Mouse (Mus musculus) embryo, embryonic 11.5 days (tissue): ENCODE results near the gene Ap3d1.

Source experiments
- DNase-seq: peaks from one replicate; pipeline ENCODE4 v3.0.0-alpha.2; 2012; ENCODE audit warnings: low read depth, low spot score

Gene Ap3d1

DNA sequence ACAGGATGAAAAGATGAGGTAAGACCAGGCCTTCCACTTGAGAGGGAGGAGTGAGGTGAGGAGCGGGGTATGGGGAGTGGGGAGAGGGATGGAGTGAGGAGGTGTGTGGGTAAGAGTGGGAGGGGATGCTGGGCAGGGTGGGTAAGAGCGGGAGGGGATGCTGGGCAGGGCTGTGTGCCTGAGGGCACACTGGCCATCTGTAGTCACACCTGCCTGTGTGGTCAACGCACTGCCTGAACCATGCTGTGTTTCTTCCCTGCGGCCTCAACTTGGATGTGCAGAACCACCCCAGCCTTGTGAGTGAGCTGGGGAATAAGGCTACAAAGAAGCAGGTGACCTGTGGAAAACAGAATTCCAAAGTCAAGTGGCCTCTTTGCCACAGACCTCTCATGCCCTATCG is 37.6 kb downstream of the Ap3d1 start:
- no peak for DNase-seq

DNA sequence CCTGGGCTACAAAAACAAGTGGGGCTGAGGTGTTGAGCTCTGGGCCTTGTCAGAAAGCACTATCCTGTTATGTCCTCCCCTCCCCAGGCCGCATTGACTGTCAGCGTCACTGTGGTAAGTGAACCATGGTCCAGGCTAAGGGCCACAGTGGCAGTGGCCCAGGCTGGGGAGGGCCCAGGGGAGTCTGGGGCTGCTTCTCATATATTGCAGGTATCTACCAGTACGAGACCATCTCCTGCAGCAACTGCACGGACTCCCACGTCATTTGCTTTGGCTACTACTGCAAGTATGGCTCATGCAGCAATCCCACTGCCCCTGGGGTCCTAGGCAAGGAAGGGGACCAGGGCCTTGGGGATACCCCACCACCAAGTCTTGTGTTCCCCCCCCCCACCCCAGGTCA is 38.4 kb downstream of the Ap3d1 start:
- DNase-seq, result no peak

DNA sequence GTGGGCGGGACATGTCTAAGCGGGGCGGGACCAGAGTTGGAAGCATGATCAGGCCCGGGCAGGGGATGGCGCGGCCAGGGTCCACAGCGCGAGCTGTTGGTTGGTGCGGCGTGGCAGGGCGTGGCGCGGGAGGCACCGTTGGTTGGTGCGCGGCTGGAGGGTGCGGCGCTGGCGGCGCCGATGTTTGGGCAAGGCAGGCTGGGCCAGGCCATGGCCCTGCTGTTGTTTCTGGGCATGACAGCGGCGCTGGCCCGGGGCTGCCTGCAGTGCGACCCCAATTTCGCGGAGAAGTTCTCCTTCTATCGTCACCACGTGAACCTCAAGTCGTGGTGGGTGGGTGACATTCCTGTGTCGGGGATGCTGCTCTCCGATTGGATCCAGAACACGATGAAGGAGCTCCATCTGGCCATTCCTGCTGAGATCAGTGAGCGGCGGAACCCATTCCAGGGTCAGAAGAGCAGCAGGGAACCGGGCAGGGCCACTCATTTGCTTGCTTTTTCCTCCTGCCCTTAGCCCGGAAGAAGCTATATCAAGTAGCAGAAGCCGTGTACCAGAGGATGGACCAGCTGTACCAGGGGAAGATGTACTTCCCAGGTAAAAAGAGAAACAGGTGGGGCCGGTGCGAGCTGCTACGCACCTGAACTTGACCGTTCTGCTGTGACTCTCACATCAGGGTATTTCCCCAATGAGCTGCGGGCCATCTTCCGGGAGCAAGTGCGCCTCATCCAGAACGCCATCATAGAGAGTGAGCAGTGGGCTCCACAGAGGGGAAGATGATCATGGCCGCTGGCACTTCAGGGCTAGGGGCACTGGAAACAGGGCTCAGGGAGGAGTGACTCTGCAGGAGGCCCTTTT is 39.3 kb downstream of the Ap3d1 start:
- DNase-seq, result peak; percentile 87

DNA sequence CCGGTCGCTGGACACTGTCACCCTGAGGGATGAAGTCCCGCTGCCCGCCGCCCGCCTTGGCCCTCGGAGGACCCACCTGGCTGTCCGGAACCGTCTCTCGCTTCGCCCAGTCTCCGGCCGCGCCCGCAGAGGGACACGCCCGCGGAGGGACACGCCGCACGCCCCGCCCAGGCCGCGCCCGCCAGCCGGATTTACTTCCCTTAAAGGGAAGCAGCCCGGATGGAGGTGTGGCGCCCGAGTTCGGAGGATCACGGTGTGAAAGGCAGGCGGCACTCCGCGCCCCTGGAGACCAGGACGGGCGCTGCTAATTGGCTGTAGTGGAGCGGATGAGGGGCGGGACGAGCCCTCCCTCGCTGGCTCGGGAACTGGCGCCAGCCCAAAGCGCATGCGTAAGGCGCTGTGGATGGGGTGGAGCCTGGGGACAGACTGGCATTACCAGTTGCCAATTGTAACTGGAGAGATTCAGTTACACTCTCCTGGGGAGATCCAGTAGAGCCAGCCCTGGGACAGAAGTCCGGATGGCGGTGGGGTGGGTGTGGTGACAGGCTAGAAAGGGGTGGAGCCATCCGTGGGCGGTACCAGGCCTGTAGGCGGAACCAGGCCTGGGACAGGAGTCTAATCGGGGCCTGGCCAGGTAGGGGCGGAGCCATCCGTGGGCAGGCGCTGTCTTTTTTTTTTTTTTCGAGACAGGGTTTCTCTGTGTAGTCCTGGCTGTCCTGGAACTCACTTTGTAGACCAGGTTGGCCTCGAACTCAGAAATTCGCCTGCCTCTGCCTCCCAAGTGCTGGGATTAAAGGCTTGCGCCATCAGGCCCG is 40.1 kb downstream of the Ap3d1 start, which contains the start of the genes Mob3a and Izumo4:
Mob3a (minus strand) TSS at position 257 of the 815 bp plus-strand sequence.
Izumo4 (plus strand) TSS at position 464 of the 815 bp plus-strand sequence.
- peak; percentile 99 for DNase-seq

DNA sequence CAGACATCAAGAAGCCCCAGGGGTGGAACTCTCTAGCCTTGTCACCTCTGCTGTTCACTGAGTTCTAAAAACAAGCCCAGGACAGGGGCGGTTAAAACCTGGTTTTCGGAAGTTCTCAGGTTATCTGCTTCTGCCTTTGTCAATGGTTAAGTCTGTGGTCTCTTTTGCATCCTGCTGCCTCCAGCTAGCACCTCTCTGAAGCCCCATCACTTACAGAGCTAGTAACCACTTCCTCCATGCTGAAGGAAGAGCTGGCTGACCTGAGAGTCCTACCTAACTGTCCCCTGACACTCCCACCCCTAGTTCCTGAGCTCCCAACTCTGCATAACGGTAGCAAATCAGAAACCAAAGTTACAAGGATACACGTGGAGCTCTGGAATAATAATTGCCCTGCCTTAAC is 41.3 kb downstream of the Ap3d1 start:
- no peak for DNase-seq

DNA sequence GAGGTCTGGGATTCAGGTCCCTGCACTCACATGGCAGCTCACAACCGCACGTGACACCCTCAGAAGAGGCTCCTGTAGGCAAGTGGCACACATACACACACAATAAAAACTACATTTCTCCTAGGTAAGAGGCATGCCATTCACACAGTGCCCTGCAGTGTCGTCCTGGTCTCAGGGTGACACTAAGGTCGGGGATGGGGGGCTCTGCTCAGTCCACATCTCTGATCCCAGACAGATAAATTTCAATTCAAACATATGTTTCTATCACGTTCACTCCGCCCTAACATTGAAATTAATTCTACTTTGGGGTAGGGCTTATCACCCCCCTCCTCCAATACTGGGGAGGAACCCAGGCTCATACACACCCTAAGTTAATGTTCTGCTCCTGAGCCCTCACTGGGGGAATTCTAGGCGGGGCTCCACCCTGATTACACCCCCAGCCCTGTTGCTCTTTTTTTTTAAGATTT is 42.0 kb downstream of the Ap3d1 start:
- no peak for DNase-seq

DNA sequence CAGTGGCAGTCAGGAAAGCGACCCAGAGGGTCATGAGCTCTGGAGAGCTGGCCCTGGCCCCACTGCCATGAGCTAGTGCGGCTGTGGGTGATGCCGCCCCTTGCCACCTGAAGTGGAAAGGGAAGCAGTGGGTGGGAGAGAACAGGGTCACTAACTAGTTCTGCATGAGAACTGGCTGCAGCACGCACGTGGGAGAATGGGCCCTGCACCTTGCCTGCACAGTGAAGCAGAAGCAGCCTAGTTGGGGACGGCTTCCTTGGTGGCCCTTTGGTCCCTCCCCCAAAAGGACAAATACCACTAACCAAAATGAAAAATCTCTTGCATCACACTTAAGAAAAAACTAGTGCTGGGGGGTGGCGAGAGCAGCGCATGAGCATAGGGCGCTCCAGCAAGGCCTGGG is 43.5 kb downstream of the Ap3d1 start:
- no peak for DNase-seq

DNA sequence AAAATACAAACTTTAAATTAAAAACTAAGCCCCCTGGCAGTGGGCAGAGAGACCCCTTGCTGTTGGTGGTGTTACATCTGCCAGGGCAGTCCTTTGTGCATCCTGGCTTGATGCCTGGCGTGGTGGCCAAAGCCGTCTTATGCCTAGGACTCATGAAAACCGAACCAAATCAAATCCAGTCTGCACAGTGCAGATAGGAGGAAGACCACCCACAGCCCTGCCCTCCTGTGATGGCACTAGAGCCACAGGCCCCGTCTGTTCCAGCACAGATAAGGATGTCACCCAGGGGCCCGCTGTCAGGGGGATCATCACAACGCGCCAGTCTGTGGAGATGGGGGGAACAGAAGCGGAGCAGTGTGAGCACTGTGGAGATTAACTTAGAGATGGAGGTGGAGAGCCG is 44.3 kb downstream of the Ap3d1 start:
- no peak for DNase-seq

DNA sequence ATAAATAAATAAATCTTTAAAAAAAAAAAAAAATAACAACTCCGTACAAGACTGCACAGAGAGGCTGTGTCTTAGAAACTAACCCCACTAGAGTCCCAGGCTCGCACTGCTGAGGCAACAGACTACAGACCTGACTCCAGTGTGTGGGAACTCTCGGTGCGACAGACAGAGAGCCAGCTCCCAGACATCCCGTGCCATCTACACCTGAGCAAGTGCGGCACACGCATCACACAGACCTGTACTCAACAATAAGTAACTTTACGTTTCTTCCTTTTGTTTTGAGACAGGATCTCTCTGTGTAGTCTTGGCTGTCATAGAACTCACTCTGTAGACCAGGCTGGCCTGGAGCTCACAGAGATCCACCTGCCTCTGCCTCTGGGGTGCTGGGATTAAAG is 44.7 kb downstream of the Ap3d1 start:
- no peak for DNase-seq

DNA sequence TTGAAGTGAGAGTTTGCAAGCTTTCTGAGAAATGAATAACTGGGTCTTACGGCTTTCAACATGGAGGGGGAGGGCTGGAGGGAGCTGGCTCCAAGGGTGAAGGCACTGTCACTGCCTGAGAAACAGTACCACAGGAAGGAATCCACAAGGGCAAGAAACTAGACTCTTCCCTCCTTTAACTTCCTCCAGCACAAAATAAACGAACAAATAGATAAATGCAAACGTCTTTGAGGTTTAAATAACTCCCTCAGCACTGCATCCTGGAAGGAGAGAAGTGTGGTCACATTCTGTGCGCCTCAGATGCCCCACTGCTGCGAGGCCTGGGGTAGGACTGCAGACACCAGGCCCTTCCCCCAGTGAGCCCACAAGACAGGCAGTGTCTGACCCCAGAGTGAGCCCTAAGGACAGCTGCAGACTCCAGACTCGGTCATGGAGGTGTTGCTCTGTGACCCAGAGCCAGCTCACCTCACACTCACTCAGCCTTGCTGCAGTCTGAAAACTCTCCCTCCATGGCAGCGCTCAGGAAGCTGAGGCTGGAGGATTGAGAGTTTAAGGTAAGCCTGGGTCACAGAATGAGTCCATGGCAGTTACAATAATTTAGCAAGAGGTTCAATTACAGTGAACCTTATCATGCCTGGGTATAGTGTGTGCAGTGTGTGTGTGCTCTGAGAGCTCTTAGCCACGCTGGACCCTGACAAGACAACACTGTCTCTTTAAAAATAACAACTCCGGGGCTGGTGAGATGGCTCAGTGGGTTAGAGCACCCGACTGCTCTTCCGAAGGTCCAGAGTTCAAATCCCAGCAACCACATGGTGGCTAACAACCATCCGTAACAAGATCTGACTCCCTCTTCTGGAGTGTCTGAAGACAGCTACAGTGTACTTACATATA is 45.3 kb downstream of the Ap3d1 start:
- no peak for DNase-seq

DNA sequence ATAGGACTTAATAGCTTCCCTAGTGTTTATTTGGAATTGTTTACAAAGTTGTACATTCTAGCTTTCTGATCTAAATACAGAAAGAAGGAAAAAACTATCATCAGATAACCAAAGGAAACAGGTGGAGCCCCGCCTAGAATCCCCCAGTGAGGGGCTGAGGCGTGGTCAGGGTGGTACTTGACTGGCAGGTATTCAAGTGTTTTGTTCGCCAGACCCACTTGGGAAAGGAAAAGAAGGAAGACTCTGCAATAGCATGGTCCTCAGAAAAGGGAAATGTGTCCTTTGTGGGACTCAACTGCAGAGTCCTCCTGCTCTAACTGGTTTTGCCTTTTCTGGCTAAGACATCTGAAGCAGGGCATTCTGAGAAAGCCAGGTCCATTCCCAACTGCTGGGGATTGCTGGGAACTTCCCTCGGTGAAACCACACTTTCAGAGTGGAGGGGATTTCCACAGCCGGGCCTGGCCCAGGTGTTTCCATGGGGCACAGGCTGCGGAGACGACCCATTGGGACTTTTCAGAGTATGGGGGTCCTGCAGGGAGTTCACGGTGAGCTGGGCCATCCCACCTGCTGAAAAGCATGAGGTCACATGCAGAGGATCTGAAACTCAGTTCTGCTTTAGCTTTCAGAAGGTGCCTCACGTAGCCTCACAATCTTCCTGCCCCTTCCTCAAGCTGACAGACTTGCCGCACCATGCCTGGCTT is 46.1 kb downstream of the Ap3d1 start:
- no peak for DNase-seq

DNA sequence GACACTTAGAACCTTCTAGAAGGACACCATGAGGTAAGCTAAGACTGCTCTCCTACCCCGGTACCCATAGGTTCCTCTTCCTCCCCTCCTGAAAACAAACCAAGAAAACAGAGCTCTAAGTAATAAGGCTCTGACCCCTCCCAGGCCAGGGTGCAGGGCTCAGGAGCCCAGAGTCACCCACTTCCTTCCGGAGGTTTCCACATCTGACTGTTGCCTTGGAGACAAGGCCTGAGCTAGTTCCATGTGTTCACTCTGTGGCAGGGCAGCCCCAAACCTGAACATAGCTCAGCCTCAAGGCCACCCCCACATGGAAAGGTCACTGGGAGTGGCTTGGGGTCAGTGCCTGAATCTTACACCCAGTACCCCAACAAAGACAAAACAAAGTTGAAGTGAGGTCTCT is 46.9 kb downstream of the Ap3d1 start:
- no peak for DNase-seq

DNA sequence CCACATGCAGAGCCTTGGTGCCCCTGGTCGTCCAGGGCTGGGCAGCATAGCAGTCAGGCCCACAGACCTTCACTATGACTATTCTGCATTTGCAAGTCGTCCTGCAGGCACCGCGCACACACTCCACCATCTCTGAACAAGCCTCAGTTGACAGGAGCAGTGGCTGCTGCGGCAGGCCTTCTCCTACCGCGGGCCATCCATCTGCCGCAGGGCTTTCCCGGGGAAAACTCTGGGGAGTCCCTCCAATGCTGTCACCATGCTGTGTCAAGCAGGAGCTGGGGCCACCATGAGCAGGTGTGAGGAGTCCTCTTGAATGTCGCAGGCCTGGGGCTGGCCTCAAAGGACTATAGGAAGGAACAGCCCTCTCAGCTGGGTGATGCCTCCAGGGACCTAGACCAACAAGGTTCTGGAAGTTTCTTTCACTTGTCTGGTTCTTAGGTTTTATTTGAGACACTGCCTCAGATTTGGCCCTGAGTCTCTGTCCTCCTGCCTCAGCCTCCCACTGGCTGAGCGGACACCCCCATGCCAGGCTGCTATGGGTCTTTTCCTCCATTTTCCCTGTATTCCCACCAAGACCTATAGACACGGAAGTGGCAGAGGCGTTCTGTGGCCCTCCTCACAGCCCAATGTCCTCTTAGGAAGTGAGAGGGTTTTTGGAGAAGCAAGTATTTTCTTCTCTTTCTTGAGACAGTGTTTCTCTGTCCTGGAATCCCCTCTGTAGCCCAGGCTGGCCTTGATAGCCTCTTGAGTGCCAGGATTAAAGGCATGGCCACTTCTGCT is 47.7 kb downstream of the Ap3d1 start:
- DNase-seq, result no peak

DNA sequence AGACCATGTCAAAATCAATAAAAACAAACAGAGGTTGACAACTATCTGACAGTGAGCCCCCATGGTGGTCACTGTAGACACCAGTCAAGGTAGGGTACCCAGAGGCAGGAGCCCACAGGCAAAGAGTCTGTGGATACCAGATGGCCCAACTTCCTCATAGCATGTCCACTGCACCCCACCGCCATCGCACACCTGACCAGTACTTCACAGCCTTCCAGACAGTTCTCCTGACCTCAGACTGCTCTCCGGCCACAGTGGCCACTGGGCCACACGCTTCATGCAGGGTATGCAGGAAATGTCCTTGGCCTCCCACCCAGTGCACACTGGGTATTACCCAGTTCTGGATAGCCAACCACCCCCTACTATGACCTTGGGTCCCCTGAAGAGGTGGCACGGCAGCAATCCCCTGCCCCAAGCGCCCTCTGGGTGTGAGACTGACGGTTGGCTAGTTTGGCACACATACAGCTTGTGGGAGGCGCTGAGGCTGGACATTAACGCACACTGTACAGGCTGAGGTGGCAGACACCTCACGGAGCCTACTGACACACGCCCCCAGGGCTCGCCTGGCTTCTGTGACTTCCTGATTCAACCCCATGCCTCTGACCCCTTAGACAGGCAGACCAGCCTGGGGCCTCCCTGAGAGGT is 48.5 kb downstream of the Ap3d1 start:
- DNase-seq, result no peak

DNA sequence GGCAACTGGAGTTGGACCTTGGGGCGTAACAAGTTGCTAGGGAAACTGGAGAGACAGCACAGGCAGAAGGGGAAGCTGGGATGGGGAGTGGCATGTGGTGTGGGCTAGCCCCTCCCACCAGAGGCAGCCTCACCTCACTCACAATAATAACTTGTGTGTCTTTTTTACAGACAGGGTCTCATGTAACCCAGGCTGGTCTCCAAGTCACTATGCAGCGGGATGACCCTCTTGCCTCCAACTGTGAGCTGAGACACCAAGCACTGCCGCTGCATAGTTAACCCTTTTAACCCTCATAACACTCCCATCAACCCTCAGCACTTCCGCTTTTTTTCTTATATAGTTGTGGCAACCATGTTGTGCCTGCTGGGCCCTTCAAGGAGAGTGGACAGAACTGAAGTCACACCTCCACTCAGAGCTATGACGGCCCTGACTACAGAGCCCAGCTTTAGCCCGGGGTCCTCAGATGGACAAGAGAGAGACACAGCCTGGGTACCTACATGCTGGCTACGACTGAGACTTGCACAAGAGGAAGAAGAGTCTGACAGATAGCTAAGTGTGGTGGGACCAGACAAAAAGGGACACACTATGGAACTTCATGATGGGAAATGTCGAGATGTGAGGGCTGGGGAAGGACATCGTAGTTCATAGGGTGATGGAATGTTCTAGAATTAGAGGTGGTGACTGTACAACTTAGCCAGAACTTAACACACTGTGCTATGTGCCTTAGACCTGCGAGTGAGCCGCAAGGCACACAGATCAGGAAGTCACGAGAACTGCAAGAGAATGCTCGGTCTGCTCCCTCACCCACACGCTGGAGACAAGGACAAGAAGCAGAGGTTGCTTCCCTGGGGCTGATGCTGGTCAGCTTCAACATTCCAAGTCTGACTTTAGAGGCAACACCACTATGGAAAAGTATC is 49.6 kb downstream of the Ap3d1 start:
- DNase-seq, result no peak

DNA sequence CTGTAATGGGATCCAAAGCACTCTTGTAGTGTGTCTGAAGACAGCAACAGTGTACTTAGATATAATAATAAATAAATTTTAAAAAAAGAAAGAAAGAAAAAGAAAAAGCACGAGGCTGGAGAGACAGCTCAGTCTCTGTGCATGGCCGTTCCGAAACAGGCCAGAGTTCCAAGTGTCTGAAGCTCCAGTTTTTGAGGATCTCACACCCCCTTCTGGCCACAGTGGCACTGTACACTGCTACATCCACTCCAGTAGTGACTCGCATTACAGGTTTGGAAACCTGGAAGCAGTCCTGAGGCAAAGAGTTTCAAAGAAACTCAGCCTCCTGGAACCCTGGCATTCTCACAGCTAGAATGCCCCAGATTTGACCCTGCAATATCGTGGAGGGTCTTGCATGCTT is 54.2 kb downstream of the Ap3d1 start:
- no peak for DNase-seq

DNA sequence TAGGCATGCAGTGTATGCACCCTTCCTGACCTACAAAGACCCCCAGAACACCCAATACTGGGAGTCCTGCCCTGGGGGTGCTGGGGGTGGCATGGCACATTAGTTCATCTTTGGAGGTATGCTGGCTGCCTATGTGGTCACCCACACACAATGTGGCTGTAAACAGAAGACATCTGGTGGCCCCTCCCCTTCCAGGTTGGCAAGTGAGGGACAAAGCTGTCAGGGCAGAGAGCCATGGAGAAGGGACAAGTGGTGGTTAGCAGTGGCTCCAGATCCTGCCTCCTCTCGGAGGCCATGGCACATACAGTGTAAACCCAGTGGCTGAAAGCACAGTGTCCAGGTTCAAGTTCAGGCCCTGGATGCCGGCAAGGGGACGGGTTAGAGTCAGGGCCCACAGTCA is 55.4 kb downstream of the Ap3d1 start:
- DNase-seq, result no peak

DNA sequence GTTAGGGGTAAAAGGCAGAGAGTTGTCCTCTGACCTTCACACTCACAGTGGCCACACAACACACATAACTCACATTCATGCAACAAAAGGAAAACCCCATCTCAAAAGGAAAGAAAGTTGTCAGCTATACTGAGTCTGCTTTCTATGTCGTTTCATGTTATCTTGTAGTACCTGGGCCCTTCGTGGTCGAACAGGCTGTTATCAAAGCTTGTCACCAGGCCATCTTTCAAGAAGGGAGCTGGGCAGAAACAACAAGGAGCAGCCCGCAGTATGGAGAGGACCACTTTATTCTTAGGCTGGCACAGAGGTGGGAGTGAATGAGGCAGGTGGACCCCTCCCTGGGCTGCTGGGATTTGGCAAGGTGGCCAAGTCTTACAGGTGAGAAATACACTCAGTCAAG is 57.1 kb downstream of the Ap3d1 start:
- no peak for DNase-seq

DNA sequence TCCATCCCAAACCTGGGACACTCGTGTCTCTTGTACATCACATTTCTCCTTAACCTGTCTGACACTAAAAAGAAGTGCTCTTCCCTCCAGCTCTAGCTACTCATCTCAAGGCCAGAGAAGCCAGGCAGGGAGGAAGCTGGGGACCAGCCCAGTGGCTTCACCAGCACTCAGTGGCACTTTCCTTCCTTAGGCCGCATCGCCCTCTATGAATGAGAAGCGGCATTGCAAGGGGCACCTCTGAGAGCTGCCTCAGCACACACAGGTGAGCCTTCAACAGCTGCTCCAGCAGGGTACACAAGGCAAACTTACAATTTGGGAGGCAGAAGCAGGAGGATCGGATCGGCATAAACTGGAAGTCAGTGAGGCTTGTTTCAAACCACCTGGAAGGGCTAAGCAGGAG is 57.9 kb downstream of the Ap3d1 start:
- DNase-seq, result no peak
